Mouse (Mus musculus): ENCODE results near the gene Arhgef18.

Gene Arhgef18

GRCm38 (mm10) chr8:3392771-3393710 lies at the start of gene Arhgef18:
Gene Arhgef18 (plus strand): TSS chr8:3393006.
- DNase-seq = peak; percentile 67

DNA sequence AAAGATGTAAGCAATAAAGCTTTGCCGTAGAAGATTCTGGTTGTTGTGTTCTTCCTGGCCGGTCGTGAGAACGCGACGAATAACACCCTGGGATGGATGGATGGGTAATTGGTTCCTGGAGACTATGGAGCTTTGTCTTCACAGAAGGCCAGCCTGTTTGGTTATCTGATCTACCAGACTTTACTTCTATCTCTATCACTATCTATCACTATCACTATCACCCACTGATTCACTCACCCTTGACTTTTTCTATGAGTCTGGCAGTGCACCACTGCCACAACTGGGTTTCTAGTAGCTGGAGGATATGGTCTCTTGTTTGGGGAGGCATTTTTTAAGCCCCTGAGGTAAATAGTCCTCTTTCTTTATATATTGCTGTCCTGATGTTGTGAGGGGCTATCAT lies 47.5 kb upstream of the Arhgef18 start:
- no peak for DNase-seq

- no peak for DNase-seq
These were observed 46.0 kb upstream of the Arhgef18 start for GRCm38 (mm10) chr8:3346691-3347413.

DNA sequence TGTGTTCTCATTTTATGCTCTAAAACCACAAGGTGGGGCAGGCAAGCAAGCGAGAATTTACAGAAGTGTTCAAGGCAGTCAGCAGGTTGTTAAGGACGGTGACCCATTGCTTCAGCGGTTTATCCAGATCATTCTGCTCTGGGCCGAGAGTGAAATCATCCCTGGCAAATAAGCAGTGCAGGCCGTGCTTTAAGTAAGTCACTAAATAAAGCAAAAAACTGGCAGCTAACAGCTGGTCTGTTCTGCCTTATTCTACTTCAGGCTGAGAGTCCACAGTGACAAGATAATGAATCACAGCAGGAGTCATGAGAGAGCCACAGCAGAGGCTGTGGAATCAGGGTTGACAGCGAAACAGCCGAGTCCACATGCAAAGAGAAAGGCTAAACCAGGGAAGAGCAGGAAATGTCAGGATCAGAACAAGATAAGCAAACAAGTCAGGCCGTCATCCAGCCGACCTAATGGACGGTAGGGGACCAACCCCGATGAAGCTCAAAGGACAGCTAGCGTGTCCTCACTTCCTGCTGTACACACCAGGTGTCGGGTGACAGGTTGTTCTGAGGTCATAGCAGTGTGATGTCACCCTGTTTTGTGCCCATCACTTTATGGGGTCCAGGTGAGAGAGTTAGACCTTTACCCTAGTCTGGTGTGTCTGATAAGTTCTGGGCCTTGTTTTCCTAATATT lies 44.5 kb upstream of the Arhgef18 start:
- DNase-seq = no peak

DNA sequence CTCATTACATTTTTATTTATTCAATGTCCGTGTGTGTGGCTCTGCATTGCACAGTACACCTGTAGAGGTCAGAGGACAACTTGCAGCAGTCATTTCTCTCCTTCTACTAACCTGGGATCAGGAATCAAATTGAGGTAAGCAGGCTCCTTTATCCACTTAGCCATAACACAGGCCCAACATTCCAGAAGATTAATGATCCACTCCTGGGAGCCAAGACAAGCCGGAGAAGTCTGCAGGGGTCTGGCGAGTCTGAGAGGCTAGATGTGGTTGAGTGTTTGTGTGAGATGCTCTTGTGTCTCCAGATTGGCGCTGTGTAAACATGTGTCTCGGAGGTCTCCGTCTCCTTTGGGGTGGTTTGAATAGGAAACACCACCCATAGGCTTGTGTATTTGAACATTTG lies 42.1 kb upstream of the Arhgef18 start:
- DNase-seq = no peak

DNA sequence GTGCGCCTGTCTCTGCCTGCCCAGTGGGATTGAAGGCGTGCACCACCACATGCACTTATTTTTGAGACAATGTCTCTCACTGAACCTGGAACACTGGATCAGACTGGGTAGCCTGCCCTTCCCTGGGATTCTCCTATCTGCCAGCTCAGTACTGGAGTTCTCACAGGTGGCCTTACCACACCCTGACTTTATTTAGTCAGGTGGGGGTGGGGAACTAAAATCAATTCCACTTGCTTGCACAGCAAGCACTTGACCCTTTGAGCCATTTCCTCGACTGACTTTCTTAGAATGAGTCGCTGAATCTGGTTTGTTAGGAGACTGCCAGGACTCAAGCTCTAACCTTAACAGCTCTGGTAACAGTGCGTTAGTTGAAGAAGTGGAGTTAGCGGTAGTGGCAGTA lies 40.1 kb upstream of the Arhgef18 start:
- DNase-seq = no peak

- peak; percentile 87 for DNase-seq
These were observed 39.5 kb upstream of the Arhgef18 start, which contains the start of gene A430078G23Rik for GRCm38 (mm10) chr8:3353189-3353810. Gene A430078G23Rik (plus strand): TSS chr8:3353415.

GRCm38 (mm10) chr8:3353811-3354442 lies 38.9 kb upstream of the Arhgef18 start:
- peak; percentile 58 for DNase-seq

DNA sequence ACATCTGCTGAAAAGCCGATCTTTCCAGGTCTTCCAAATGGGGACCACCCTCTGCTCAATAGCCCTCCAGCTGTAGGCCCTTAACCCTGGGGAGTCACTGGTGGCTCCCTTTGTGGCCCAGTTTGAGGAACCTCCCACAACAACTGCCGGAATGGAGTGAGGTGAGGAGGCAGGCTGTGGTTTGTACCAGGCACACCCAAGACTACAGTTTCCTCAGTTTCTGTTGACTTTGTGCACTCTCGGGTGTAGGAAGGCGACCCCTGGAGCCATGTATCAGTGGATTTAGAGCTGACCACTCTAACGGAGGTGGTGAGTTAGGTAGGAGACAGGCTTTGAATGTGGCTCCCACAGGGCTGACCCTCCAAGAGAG lies 38.4 kb upstream of the Arhgef18 start:
- peak; percentile 81 for DNase-seq

GRCm38 (mm10) chr8:3355586-3355985 lies 37.2 kb upstream of the Arhgef18 start:
- peak; percentile 82 for DNase-seq

DNA sequence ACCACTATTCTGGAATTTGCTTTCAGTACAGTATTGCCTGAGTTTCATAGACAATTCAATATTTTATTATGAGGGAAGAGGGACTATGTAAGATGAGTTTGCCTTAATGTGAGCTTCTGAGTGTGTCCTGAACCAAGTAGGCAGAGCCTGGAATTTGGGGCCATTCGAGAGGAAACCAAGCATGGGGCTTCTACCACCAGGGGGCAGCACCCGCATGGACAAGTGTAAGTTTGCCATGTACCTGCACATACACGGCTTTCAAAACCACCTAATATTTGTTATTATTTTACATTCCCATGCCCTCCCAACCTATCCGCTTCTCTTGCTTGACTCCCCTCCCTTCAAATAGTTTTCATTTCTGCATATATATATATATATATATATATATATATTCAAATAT lies 34.7 kb upstream of the Arhgef18 start:
- peak; percentile 83 for DNase-seq

- DNase-seq = no peak
These were observed 25.7 kb upstream of the Arhgef18 start for GRCm38 (mm10) chr8:3367086-3367485.

DNA sequence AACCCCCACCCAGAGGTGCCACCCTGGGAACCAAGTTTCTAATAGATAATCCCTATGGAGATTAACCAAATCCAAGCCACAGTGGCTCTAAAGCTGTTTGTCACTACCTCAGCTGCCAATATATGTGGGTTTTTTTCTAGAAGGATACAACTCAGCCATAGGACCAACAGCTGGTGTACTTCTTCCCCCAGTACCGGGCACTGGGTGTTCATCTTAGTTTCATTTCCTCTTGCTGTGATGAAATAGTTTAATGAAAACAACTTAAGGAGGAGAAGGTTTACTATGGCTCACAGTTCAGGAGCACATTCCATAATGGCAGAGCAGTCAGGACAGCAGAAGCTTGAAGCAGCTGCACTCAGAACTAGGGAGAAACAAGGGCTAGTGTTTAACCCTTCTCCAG lies 24.7 kb upstream of the Arhgef18 start:
- no peak for DNase-seq

GRCm38 (mm10) chr8:3375748-3376147 lies 17.1 kb upstream of the Arhgef18 start:
- peak; percentile 45 for DNase-seq

GRCm38 (mm10) chr8:3376641-3377274 lies 16.0 kb upstream of the Arhgef18 start:
- DNase-seq = no peak

GRCm38 (mm10) chr8:3387286-3387685 lies 5.5 kb upstream of the Arhgef18 start:
- DNase-seq = peak; percentile 75

- no peak for DNase-seq
These were observed 4.0 kb upstream of the Arhgef18 start for GRCm38 (mm10) chr8:3388591-3389338.

DNA sequence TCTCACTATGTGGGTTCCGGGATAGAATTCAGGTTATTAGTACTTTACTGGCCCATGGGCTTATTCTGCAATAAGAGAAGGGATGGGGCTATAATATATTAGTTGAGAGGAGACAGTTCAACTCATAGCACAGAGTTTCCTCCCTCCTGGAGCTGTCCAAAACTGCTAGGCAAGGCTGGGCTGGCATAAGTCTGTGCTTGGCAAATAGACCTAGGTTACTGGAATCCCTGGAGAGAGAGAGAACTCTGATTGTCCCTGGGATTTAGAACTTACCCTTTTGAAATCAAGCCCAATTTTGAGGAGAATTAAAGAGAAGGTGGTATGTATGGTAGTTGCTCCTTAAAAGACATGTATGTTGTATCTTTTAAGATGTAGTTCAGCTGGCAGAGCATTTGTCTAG lies 3.3 kb upstream of the Arhgef18 start:
- DNase-seq = no peak

GRCm38 (mm10) chr8:3392293-3392692 lies 513 bp upstream of the Arhgef18 start:
- no peak for DNase-seq

- DNase-seq = no peak
These were observed 1.8 kb downstream of the Arhgef18 start for GRCm38 (mm10) chr8:3394600-3394999.

DNA sequence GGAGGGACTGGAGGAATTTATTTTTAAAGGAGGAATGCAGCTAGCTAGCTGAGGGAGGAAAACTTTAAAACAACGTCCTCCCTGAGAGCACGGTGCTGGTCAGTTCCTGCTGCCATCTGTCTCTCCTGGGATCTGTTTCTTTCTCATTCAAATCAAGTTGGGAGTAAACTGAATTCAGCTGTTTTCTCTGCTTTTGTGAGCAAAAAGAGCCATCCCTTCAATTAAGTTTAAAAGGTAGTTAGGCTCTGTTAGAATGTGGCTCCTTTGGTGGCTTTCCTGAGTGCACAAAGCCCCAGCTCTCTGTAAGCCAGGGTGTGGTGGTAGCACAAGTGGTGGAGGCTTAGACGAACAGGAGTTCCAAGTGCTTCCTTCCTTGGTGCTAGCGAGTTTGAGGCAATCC lies 2.4 kb downstream of the Arhgef18 start:
- DNase-seq = no peak
